Mouse (Mus musculus) intestine, postnatal 0 days (tissue): ENCODE data around the gene Macf1. TPM values are rescaled to one million over a fixed set of nuclear protein-coding genes. Genes with fewer than 3 reads are reported as not detected.

Experiments
- ATAC-seq: fragments of 200-750 bp; cut with Nextera tagmentation; 2 replicates; pipeline ENCODE4 v1.8.0; 2017; ENCODE audit warnings: mild to moderate bottlenecking, moderate TSS enrichment, moderate library complexity
- H3K27ac ChIP-seq: fragments of 300-500 bp; sonication (generic); 2 replicates; pipeline ENCODE4 v1.5.1; 2014; ENCODE audit warnings: mild to moderate bottlenecking, low read depth, low read length, moderate library complexity
- H3K27me3 ChIP-seq: fragments of 300-500 bp; sonication (generic); replicated peaks from 2 replicates; pipeline ENCODE4 v1.6.1; 2014; ENCODE audit warnings: low read length, mixed read lengths; ENCODE audit not compliant: control insufficient read depth, insufficient read depth
- H3K36me3 ChIP-seq: fragments of 300-500 bp; sonication (generic); 2 replicates; pipeline ENCODE4 v1.6.1; 2014; ENCODE audit warnings: mild to moderate bottlenecking, moderate library complexity; ENCODE audit not compliant: control insufficient read depth, insufficient read depth
- H3K4me1 ChIP-seq: fragments of 300-500 bp; sonication (generic); replicated peaks from 2 replicates; pipeline ENCODE4 v1.6.1; 2014; ENCODE audit warnings: antibody characterized with exemption, low read length, mixed read lengths; ENCODE audit not compliant: control insufficient read depth, insufficient read depth
- H3K4me2 ChIP-seq: fragments of 300-500 bp; sonication (generic); replicated peaks from 2 replicates; pipeline ENCODE4 v1.6.1; 2014; ENCODE audit warnings: low read depth, mild to moderate bottlenecking, moderate library complexity
- H3K4me3 ChIP-seq: fragments of 300-500 bp; sonication (generic); 2 replicates; pipeline ENCODE4 v1.5.1; 2014; ENCODE audit warnings: low read depth, low read length
- H3K9ac ChIP-seq: fragments of 300-500 bp; sonication (generic); 2 replicates; pipeline ENCODE4 v1.6.1; 2014; ENCODE audit warnings: mild to moderate bottlenecking, low read depth, low read length
- H3K9me3 ChIP-seq: fragments of 300-500 bp; sonication (generic); 2 replicates; pipeline ENCODE4 v1.6.1; 2016; ENCODE audit warnings: mixed run types; ENCODE audit not compliant: control insufficient read depth
- CTCF ChIP-seq: sonication (generic); IDR thresholded peaks from 2 replicates; pipeline ENCODE4 v1.5.1; 2016; ENCODE audit warnings: low read depth, mild to moderate bottlenecking, control low read depth, antibody characterized with exemption, moderate library complexity
- WGBS: fragments of 180-500 bp; shearing (Covaris S2); extraction: QIAGEN DNeasy Blood & Tissue Kit; methylation state at CpG from one replicate; pipeline ENCODE4 v1.1.7; 2014; 5-methylcytosine and 5-hydroxymethylcytosine counted together
- polyA plus RNA-seq: library from polyadenylated mRNA; unstranded; fragments of >200 nt; fragmentation: Nextera tagmentation; extraction: Ambion mirVana; gene quantifications from 2 replicates; pipeline ENCODE4 v1.2.1, GENCODE M21; 2015

Macf1 gene
- polyA plus RNA-seq, 1 experiment from 2014 or later, result 17.3 TPM

DNA sequence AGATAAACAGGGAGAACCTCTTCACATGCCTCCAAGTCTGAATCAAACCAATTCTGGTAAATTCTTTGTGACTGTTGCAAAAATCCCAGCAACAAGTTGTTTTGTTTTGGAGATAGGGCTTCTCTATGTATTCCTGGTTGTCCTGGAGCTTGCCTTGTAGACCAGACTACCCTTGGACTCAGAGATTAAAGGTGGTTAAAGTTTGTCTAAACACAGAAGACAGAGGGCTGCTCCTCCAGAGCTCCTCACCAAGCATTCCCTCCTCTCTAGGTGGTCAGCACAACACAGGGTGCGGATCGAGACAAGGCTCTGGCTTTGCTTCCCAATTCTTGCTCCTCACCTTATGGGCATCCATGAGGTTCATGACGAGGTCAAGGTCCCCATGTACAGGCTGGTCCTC, 308.1 kb downstream of the Macf1 start:
- WGBS, result 94% methylated on average over 3 of the region's 3 CpGs
- no peak overlapping the region for H3K9ac ChIP-seq
- H3K4me3 ChIP-seq, result no peak overlapping the region
- no peaks in the 10 kb centered on the region for H3K9me3 ChIP-seq
- H3K27me3 ChIP-seq, result no peaks in the 10 kb centered on the region
- ATAC-seq, result no peak
- H3K27ac ChIP-seq, result no peak overlapping the region
- H3K4me2 ChIP-seq, result no peak overlapping the region
- peaks cover 79% of the 10 kb centered on the region for H3K36me3 ChIP-seq
- no peaks in the 10 kb centered on the region for H3K4me1 ChIP-seq
- TF ChIP-seq CTCF, result no peak

DNA sequence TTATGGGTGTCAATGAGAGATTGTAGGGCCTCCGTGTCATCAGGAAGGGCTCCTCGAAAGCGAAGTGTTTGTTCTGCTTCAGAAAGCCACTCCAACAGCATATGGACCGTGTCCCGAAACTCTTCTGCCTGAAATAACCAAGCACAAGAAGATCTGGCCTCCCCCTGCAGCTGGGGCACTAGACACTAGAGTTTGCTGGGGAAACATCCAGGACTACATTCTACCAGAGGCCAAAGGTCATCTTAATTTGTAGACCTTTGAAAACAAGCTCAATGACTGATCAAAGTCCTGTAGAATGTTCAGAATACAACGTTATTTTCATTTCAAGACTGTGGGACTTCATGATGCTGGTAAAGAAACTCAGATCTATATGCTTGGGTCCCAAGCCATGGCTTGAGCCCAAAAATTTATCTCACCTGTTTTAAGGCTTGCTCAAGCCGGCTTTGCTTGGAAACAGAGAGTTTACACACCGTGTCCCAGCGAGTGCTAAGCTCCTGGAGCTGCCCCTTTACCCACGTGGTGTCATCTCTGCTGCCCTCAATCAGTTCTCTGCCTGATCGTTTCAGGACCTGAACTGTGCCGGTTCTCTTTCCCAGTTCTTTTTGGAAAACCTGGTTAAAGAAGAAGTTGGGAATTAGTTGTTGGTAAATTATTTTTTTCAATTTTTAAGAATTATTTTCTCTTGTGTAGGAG, 309.7 kb downstream of the Macf1 start:
- H3K36me3 ChIP-seq, result peaks cover 85% of the 10 kb centered on the region
- no peak overlapping the region for H3K9ac ChIP-seq
- no peak for ATAC-seq
- no peaks in the 10 kb centered on the region for H3K9me3 ChIP-seq
- 87% methylated on average over 12 of the region's 12 CpGs for WGBS
- TF ChIP-seq CTCF, result no peak
- H3K27me3 ChIP-seq, result no peaks in the 10 kb centered on the region
- no peaks in the 10 kb centered on the region for H3K4me1 ChIP-seq
- H3K4me2 ChIP-seq, result no peak overlapping the region
- H3K4me3 ChIP-seq, result no peak overlapping the region
- no peak overlapping the region; the same call in 1 of the 2 replicates for H3K27ac ChIP-seq

DNA sequence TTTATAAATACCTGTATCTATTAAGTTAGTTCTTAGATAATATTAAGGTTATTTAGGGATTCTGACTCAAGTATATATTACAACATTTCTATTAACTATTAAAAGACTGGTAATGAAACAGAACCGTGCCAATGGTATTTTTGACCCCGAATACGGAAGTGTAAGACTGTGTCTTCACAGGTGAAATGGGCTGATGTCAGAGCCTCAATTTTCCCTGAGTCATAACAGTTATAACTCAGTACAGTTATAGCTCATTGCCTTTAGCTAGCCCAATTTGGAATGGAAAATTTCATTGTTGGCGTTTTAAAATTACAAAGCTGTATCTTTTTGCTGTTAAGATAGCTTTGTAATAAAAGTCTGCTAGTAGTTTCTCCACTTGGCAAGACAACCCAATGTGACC, 320.6 kb downstream of the Macf1 start:
- Histone ChIP-seq H3K4me2 (no peak overlapping the region), H3K36me3 (peaks cover 74% of the 10 kb centered on the region), H3K27ac (no peak overlapping the region), H3K9me3 (no peaks in the 10 kb centered on the region), H3K4me1 (no peaks in the 10 kb centered on the region), H3K4me3 (no peak overlapping the region), H3K27me3 (no peaks in the 10 kb centered on the region), H3K9ac (no peak overlapping the region)
- no peak for TF ChIP-seq CTCF
- no peak for ATAC-seq
- WGBS, result 92% methylated on average over 4 of the region's 4 CpGs

DNA sequence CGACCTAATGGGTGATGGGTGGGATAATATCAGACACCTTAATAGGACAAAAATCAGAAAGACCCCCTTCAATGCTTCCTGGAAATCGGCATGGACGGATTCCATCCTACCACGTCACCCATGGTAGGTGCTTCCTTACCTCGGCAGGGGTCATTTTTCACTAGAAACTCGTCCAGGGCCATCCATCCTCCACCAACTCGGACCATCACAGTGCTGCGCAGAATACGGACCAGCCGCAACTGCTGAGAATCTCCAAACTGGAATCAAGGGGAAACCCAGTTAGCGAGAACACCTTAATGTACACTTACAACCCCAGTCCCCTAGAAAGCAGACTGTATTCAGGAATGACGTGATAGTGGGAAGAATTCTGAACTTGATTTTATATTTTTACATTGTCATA, 323.4 kb downstream of the Macf1 start:
- no peak for TF ChIP-seq CTCF
- 94% methylated on average over 12 of the region's 12 CpGs for WGBS
- peaks cover 64% of the 10 kb centered on the region for H3K36me3 ChIP-seq

DNA sequence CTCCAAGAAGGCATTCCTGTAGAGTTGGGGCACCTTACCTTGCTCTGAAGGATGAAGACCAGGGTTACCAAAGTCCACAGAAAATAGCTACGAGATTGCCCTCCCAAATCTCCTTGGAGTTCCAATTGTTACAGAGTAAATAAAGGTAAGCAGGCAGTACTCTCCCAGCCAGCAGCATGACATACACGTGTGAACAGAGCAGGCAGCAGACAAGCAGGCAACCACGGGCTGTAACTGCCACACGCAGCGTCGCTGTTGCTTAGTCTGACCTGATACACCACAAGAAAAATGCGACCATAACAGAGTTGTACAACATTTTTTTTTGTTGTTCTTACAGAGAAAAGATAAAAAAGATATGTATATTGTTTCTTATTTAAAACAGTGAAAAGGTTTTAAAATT, 325.5 kb downstream of the Macf1 start:
- ATAC-seq, result no peak
- Histone ChIP-seq H3K4me2 (no peak overlapping the region), H3K36me3 (peaks cover 69% of the 10 kb centered on the region), H3K9me3 (no peaks in the 10 kb centered on the region), H3K9ac (no peak overlapping the region), H3K4me1 (no peaks in the 10 kb centered on the region), H3K4me3 (no peak overlapping the region), H3K27ac (no peak overlapping the region), H3K27me3 (no peaks in the 10 kb centered on the region)
- WGBS, result 86% methylated on average over 7 of the region's 7 CpGs
- TF ChIP-seq CTCF, result no peak

More for the DNA sequence above, 323.4 kb downstream of the Macf1 start:
- H3K9ac ChIP-seq, result no peak overlapping the region
- ATAC-seq, result no peak
- H3K27me3 ChIP-seq, result no peaks in the 10 kb centered on the region
- H3K9me3 ChIP-seq, result no peaks in the 10 kb centered on the region
- H3K4me3 ChIP-seq, result no peak overlapping the region
- no peak overlapping the region for H3K27ac ChIP-seq
- H3K4me1 ChIP-seq, result no peaks in the 10 kb centered on the region
- H3K4me2 ChIP-seq, result no peak overlapping the region

DNA sequence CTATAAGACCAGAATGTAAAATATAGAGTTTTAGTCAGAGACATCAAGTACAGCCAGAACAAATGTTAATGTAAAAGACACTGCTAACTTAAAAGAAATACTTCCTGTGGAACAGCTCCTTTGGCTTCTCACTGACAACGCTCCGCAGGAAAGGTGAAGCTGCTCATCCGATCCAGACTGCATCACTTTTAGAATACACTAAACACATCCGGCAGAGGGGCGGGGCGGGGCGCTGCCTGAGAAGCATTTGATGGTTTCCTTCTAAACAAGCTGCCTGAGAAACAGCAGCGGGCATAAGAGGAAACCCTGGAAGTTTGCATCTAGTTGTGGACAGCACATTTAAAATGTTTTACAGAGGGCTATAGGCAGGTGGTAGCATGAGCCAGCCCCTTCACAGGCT, 328.2 kb downstream of the Macf1 start:
- no peak for TF ChIP-seq CTCF
- no peak for ATAC-seq
- H3K4me3 ChIP-seq, result no peak overlapping the region
- no peaks in the 10 kb centered on the region for H3K9me3 ChIP-seq
- no peaks in the 10 kb centered on the region for H3K4me1 ChIP-seq
- peaks cover 74% of the 10 kb centered on the region for H3K36me3 ChIP-seq
- H3K27me3 ChIP-seq, result no peaks in the 10 kb centered on the region
- 86% methylated on average over 8 of the region's 8 CpGs for WGBS
- no peak overlapping the region for H3K27ac ChIP-seq
- no peak overlapping the region for H3K9ac ChIP-seq
- no peak overlapping the region for H3K4me2 ChIP-seq
